Mouse (Mus musculus) thymus, adult 2 months (tissue): ENCODE results near the gene Mmp23.

Experiments used
- CTCF ChIP-seq: fragments of 200-500 bp; IDR thresholded peaks from 2 replicates; pipeline ENCODE4 v1.5.1; 2012; ENCODE audit warnings: mild to moderate bottlenecking, control low read depth, low read length, moderate library complexity, borderline replicate concordance; ENCODE audit not compliant: control insufficient read depth, poor library complexity, insufficient read depth; ENCODE audit errors: extremely low read depth
- POLR2A ChIP-seq: fragments of 200-500 bp; IDR thresholded peaks from 2 replicates; pipeline ENCODE4 v1.6.1; 2012; ENCODE audit warnings: mild to moderate bottlenecking, low read length, control low read depth, moderate library complexity; ENCODE audit not compliant: control insufficient read depth, poor library complexity, insufficient read depth; ENCODE audit errors: extremely low read depth

DNA sequence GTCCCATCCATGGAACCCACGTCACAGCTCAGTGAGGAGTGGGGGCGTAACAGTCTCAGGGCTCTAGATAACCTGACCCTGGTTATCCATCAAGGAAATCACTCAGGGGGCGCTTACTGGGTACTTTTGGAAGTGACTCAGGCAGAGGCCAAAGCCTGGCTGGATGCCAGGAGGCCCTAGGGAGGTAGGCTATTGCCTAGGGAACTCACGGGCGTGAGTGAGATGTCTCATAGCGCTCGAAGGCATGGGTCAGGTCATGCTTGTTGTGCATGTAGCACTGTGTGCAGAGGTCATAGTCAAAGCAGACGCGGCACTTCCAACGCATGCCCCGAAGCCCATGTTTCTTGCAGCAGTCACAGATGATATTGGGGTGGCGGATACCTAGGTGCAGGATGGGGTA is 7.5 kb upstream of the Mmp23 start:
- TF ChIP-seq CTCF (no peak), POLR2A (no peak)
